Mouse (Mus musculus) neural tube, embryonic 13.5 days (tissue): ENCODE results near the gene Nap1l5. TPM values are rescaled to one million over a fixed set of nuclear protein-coding genes. Genes with fewer than 3 reads are reported as not detected.
A peak's percentile ranks its signal among the peaks of the same experiment; 100 is the strongest.
"Not testable (repeated sequence)": the region's sequence is repeated elsewhere in the genome, so short reads cannot be mapped to it uniquely, and the experiment has no call there.

Experiments
- ATAC-seq: fragments of 200-750 bp; cut with Nextera tagmentation; 2 replicates; pipeline ENCODE4 v1.8.0; 2017; ENCODE audit warnings: low read depth, mild to moderate bottlenecking, moderate TSS enrichment, moderate library complexity
- H3K27ac ChIP-seq: fragments of 300-500 bp; sonication (generic); replicated peaks from 2 replicates; pipeline ENCODE4 v1.5.1; 2015; ENCODE audit warnings: moderate library complexity, mild to moderate bottlenecking, inconsistent platforms
- H3K27me3 ChIP-seq: fragments of 300-500 bp; sonication (generic); 2 replicates; pipeline ENCODE4 v1.6.1; 2015; ENCODE audit warnings: mild to moderate bottlenecking, inconsistent platforms
- H3K36me3 ChIP-seq: fragments of 300-500 bp; sonication (generic); 2 replicates; pipeline ENCODE4 v1.6.1; 2015; ENCODE audit warnings: mild to moderate bottlenecking, inconsistent platforms
- H3K4me1 ChIP-seq: fragments of 300-500 bp; sonication (generic); replicated peaks from 2 replicates; pipeline ENCODE4 v1.6.1; 2015; ENCODE audit warnings: inconsistent platforms
- H3K4me2 ChIP-seq: fragments of 300-500 bp; sonication (generic); 2 replicates; pipeline ENCODE4 v1.6.1; 2015; ENCODE audit warnings: inconsistent platforms, mild to moderate bottlenecking, moderate library complexity
- H3K4me3 ChIP-seq: fragments of 300-500 bp; sonication (generic); 2 replicates; pipeline ENCODE4 v1.5.1; 2015; ENCODE audit warnings: mild to moderate bottlenecking, inconsistent platforms
- H3K9ac ChIP-seq: fragments of 300-500 bp; sonication (generic); 2 replicates; pipeline ENCODE4 v1.6.1; 2015; ENCODE audit warnings: moderate library complexity, mild to moderate bottlenecking, inconsistent platforms
- H3K9me3 ChIP-seq: fragments of 300-500 bp; sonication (generic); 2 replicates; pipeline ENCODE4 v1.6.1; 2016; ENCODE audit warnings: inconsistent platforms
- WGBS: fragments of 180-500 bp; shearing (Covaris S2); methylation state at CpG from one replicate; pipeline ENCODE4 v1.1.7; 2015; 5-methylcytosine and 5-hydroxymethylcytosine counted together
- polyA plus RNA-seq: library from polyadenylated mRNA; unstranded; fragments of >200 nt; fragmentation: Nextera tagmentation; extraction: Ambion mirVana; gene quantifications from 2 replicates; pipeline ENCODE4 v1.2.1, GENCODE M21; 2015

Nap1l5 gene
- polyA plus RNA-seq, 1 experiment from 2014 or later = 176 TPM

DNA sequence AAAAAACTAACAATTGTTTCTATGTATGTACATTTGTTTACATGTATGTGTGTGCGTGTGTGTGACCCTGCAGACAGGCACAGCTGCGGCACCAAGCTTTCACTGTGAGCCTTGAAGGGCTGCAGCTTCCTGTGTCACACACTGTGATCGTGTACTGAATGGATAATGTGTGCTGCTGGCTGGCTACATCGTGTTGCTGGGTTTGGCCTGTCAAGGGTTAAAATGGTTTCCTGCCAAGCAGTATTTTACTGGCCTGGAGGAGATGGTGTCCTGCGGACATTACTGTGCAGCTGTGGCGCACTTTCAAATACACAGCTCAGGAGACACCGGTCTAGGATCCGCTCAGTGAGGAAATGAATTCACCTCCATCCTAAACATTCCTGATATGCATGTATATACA is 3.7 kb downstream of the Nap1l5 start:
- Histone ChIP-seq H3K27me3 (no peaks in the 10 kb centered on the region), H3K9me3 (peaks cover 16% of the 10 kb centered on the region), H3K36me3 (peaks cover 7% of the 10 kb centered on the region; the same call in 1 of the 2 replicates), H3K4me3 (peak overlapping the region; percentile 12; the same call in 1 of the 2 replicates), H3K4me1 (peaks cover 14% of the 10 kb centered on the region), H3K27ac (peak overlapping the region; percentile 76), H3K4me2 (peak overlapping the region; percentile 44), H3K9ac (0 out of 2 replicates have a peak overlapping the region, but pooled peaks have one; percentile 26)
- peak; percentile 86 for ATAC-seq
- 8% methylated on average over 8 of the region's 8 CpGs for WGBS

DNA sequence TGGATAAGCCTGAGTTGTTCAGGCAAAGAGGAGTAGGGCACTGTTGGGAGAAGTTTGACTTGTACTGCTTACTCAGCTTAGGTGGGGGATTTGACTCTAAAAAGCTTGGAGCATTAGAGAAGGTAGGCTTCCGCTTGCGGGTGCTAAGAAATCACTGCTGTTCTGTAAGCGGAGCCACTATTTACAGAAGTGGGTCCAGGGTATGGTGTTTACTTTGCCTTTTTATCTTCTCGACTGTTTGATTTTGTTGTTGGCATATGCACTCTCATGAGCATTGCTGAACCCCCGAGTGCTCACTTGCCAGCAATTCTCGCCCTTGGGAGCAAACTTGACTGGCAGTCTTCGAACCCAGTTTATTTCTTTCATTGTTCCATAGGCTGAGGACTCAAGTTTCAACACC is 6.3 kb downstream of the Nap1l5 start:
- Histone ChIP-seq H3K9me3 (no peaks in the 10 kb centered on the region), H3K4me1 (peaks cover 14% of the 10 kb centered on the region), H3K27ac (no peak overlapping the region), H3K4me3 (no peak overlapping the region), H3K36me3 (peaks cover 2% of the 10 kb centered on the region; the same call in 1 of the 2 replicates), H3K9ac (no peak overlapping the region), H3K27me3 (no peaks in the 10 kb centered on the region), H3K4me2 (no peak overlapping the region)
- 90% methylated on average over 7 of the region's 7 CpGs for WGBS
- ATAC-seq = no peak

DNA sequence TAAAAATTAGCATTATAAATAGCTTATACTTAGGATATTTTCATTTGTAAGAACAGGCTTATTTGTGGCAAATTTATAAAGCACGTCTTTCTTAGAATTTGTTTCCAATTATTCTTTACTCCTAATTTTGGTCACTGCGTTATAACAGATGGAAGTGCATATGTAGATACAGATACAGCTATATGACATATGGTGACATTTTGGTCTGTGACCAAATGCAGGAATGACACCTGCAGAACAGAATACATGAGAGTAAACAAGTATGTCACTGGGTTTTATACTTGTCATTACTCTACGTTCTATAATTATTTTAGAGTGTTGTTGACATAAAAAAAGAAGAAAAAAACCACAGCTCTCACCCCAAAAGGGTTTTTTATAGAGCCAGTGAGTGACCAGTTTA is 7.8 kb downstream of the Nap1l5 start:
- no peak for ATAC-seq

DNA sequence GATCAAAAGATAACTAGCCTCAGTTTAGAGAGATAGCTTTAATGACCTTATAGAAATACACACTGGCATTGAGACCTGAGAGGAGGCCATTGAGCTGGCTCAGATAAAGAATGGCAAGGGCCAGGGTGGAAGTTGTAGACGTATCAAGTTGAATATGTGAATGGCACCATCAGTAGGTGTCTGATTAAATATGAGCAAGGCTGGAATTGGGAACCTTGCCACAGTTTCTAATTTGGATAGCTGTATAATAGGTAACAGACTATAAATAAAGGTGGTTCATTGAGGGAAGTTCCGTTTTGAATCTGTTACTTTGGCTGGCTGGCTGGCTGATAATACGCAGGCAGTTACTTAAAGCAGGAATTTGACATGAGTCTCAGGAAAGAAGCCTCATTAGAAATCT is 10.2 kb downstream of the Nap1l5 start:
- WGBS = 84% methylated on average over 3 of the region's 3 CpGs
- peaks cover 7% of the 10 kb centered on the region for H3K36me3 ChIP-seq
- H3K4me3 ChIP-seq = no peak overlapping the region
- H3K4me2 ChIP-seq = no peak overlapping the region
- no peaks in the 10 kb centered on the region for H3K4me1 ChIP-seq
- no peaks in the 10 kb centered on the region for H3K27me3 ChIP-seq
- H3K9me3 ChIP-seq = no peaks in the 10 kb centered on the region
- no peak overlapping the region for H3K27ac ChIP-seq
- H3K9ac ChIP-seq = no peak overlapping the region
- ATAC-seq = no peak

More for the DNA sequence above, 7.8 kb downstream of the Nap1l5 start:
- Histone ChIP-seq H3K4me3 (no peak overlapping the region), H3K9ac (no peak overlapping the region), H3K9me3 (no peaks in the 10 kb centered on the region), H3K27me3 (no peaks in the 10 kb centered on the region), H3K4me2 (no peak overlapping the region), H3K4me1 (peaks cover 14% of the 10 kb centered on the region), H3K27ac (no peak overlapping the region), H3K36me3 (peaks cover 7% of the 10 kb centered on the region)
- 94% methylated on average over 3 of the region's 3 CpGs for WGBS

DNA sequence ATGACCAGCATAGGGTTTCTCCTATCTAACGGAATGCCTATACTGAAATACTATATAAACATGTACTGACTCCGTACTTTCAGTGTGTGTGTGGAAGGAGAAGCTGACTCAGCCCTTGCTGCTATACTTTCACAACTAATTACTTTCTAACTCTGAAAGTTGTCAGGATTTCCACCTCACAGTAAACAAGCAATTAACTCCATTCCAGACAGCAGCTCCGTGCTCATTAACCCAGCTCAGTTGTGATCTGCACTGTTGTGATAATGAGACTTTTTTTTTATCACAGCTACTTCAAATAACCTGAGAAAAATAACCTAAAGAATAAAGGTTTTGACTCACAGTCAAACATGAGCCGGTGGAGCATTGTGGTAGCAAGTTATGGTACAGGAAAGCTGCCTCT is 11.9 kb downstream of the Nap1l5 start:
- Histone ChIP-seq H3K4me2 (no peak overlapping the region), H3K27me3 (no peaks in the 10 kb centered on the region), H3K4me1 (no peaks in the 10 kb centered on the region), H3K9me3 (no peaks in the 10 kb centered on the region), H3K36me3 (peaks cover 12% of the 10 kb centered on the region), H3K4me3 (no peak overlapping the region), H3K9ac (no peak overlapping the region), H3K27ac (no peak overlapping the region)
- 87% methylated on average over 4 of the region's 4 CpGs for WGBS
- no peak for ATAC-seq

DNA sequence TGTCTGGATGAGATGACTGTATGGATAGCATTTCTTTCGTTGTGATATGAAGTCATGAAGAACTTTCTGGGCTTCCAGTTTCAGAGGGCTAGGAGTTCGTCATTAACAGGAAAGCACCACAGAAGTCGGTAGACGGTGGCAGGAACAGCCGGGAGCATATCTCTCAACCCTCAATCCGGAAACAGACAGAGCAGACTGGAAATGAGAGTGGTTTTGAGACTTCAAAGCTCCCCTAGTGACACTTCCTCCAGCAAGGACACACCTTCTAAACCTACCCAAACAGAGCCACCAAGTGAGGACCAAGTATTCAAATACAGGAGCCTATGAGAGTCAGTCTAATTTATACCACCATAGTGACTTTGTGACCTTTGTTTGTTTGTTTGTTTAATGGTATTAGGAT is 13.6 kb downstream of the Nap1l5 start:
- 86% methylated on average over 6 of the region's 6 CpGs for WGBS
- no peaks in the 10 kb centered on the region for H3K4me1 ChIP-seq

DNA sequence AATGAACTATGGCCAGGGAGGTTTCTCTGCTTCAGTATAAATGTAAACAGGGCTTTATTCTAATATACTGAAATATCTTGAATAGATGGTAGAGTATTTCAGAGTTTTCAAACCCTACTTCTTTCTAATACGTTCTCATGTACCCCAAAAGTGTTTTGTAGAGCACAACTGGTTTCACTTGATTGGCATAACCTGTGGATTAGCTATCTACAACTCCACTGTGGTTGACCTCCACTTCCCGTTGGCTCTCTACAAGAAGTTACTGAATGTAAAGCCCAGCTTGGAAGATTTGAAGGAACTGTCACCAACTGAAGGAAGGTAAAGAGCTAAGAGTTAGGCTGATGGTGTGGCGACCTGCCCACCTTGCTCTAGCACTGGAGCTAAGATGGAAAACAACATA is 17.0 kb downstream of the Nap1l5 start:
- WGBS = 92% methylated on average over 3 of the region's 3 CpGs
- Histone ChIP-seq H3K27ac (no peak overlapping the region), H3K4me1 (no peaks in the 10 kb centered on the region), H3K27me3 (no peaks in the 10 kb centered on the region), H3K9me3 (no peaks in the 10 kb centered on the region), H3K36me3 (peaks cover 27% of the 10 kb centered on the region), H3K4me3 (no peak overlapping the region), H3K9ac (no peak overlapping the region), H3K4me2 (no peak overlapping the region)
- ATAC-seq = no peak

More for the DNA sequence above, 13.6 kb downstream of the Nap1l5 start:
- no peaks in the 10 kb centered on the region for H3K9me3 ChIP-seq
- no peak for ATAC-seq
- H3K36me3 ChIP-seq = peaks cover 25% of the 10 kb centered on the region
- no peak overlapping the region for H3K9ac ChIP-seq
- H3K27me3 ChIP-seq = no peaks in the 10 kb centered on the region
- no peak overlapping the region for H3K27ac ChIP-seq
- no peak overlapping the region for H3K4me2 ChIP-seq
- H3K4me3 ChIP-seq = no peak overlapping the region

DNA sequence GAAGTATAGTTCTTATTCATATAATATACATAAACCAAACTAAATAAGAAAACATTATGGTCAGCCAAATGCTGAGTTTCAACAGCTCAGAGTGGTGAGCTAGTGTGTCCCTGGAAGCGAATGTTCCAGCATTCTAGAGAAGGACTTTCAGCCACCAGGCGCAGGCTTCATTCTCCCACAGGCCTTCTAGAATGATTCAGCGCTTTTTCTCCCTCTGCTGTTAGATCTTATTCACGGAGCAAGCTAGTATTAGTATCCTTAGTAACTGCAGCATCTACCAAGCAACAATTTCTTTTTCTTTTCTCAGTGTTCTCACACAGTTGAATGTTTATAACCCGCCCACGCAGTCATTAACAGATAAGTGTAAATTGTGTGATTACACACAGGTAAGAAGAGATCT is 24.6 kb downstream of the Nap1l5 start:
- Histone ChIP-seq H3K36me3 (peaks cover 5% of the 10 kb centered on the region; the same call in 1 of the 2 replicates), H3K4me1 (no peaks in the 10 kb centered on the region), H3K27me3 (no peaks in the 10 kb centered on the region), H3K9me3 (no peaks in the 10 kb centered on the region), H3K9ac (no peak overlapping the region), H3K4me3 (no peak overlapping the region), H3K4me2 (no peak overlapping the region), H3K27ac (no peak overlapping the region)
- 80% methylated on average over 6 of the region's 6 CpGs for WGBS
- ATAC-seq = no peak

DNA sequence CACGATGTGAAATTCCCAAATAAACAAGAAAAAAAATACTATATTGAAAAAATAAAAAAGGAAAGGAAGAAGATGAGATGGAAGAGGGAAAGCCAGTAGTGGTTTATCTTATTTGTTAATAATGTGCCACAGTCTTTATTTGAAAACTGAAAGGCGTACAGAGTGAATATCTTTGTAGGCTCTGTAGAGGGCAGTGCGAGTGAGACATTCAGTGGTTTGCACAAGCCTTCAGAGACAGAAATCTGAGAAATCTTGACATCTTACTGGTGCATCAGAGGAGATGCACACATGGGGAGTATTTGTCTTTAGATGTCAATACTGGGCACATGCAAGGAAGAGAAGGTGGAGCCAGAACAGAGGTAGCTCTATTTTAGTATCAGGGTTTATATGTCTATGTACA is 25.5 kb downstream of the Nap1l5 start:
- WGBS = 94% methylated on average over 3 of the region's 3 CpGs
- Histone ChIP-seq H3K4me1 (no peaks in the 10 kb centered on the region), H3K4me3 (no peak overlapping the region), H3K27me3 (no peaks in the 10 kb centered on the region), H3K27ac (no peak overlapping the region), H3K36me3 (peaks cover 7% of the 10 kb centered on the region; the same call in 1 of the 2 replicates), H3K9me3 (no peaks in the 10 kb centered on the region), H3K4me2 (no peak overlapping the region), H3K9ac (no peak overlapping the region)
- no peak for ATAC-seq

DNA sequence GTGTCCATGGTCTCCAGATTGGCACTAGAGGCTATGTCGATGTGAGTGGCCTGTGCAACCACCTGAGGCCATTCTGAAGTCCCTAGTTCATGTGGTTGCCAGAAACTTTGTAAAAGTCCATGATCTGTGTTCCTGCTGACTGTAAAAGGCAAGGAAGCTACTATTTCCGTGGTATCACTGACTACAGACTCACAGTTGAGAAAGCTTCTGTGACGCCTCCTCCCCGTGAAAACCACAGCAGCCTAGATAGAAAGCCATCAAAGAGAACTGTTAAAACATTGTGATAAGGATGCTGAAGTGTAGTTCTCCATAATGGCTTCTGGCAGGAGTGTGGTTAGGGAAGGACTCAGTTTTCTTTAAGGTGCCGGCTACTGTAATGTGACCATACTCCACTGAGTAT is 26.0 kb downstream of the Nap1l5 start:
- Histone ChIP-seq H3K4me1 (no peaks in the 10 kb centered on the region), H3K4me3 (no peak overlapping the region), H3K27me3 (no peaks in the 10 kb centered on the region), H3K36me3 (peaks cover 8% of the 10 kb centered on the region; the same call in 1 of the 2 replicates), H3K9ac (no peak overlapping the region), H3K4me2 (no peak overlapping the region), H3K27ac (no peak overlapping the region), H3K9me3 (no peaks in the 10 kb centered on the region)
- WGBS = 91% methylated on average over 5 of the region's 5 CpGs
- ATAC-seq = no peak

DNA sequence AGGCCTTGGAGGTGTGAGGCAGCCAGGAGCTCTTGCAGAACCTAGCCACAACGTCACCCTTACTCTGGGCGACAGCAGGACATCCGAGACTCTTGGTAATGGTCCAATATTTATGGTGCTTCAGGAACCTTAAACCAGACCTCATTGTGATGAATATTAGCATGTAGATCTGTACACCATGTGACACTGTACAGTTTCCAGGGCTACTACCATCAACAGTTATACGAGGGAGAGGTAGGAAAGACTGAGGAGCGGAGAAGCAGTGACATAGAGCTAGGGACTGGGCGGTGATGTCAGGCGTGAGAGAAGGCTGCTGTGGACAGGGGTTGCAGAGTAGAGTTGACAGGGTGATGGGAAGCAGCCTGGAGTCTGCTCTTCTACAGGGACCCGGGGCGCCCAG is 26.9 kb downstream of the Nap1l5 start:
- Histone ChIP-seq H3K36me3 (peaks cover 8% of the 10 kb centered on the region; the same call in 1 of the 2 replicates), H3K4me3 (no peak overlapping the region), H3K4me2 (no peak overlapping the region), H3K27me3 (no peaks in the 10 kb centered on the region), H3K27ac (no peak overlapping the region), H3K9ac (no peak overlapping the region), H3K4me1 (no peaks in the 10 kb centered on the region), H3K9me3 (no peaks in the 10 kb centered on the region)
- WGBS = 91% methylated on average over 9 of the region's 9 CpGs
- no peak for ATAC-seq

DNA sequence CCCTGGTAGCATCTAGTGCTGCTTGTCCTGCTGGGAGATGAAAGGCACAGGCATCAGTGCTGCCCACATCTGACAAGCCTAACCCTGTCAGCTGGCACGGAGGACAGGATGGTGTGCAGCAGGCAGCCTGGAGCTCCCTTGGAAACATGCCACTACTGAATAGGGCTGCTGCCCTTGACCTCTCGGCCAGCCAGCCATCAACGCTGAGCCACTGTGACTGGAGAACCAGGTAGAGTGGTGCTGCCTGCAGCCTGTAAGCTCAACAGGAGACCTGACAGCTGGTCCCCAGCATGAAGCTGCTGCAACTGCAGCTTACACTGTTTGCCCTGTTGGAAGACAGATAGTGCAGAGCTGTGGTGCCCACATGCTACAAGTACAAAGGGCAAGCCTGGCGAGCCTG is 27.3 kb downstream of the Nap1l5 start:
- Histone ChIP-seq H3K4me2 (no peak overlapping the region), H3K27ac (no peak overlapping the region), H3K9me3 (no peaks in the 10 kb centered on the region), H3K9ac (no peak overlapping the region), H3K4me3 (no peak overlapping the region), H3K4me1 (no peaks in the 10 kb centered on the region), H3K36me3 (peaks cover 12% of the 10 kb centered on the region; the same call in 1 of the 2 replicates), H3K27me3 (no peaks in the 10 kb centered on the region)
- 75% methylated on average over 4 of the region's 4 CpGs for WGBS
- ATAC-seq = no peak; the same call in 1 of the 2 replicates

DNA sequence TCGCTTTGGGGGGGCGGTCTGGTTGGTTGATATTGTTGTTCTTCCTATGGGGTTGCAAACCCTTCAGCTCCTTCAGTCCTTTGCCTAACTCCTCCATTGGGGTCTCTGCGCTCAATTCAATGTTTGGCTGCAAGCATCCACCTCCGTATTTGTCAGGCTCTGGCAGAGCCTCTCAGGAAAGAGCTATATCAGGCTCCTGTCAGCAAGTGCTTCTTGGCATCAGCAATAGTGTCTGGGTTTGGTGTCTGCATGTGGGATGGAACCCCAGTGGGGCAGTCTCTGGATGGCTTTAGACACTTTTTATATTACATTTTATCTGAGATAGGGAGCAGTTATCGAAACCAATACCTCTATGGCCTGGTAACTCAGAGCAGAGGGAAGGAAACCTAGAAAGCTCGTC is 39.0 kb downstream of the Nap1l5 start:
- 96% methylated on average over 6 of the region's 6 CpGs for WGBS
- not testable (repeated sequence) for H3K9ac ChIP-seq, H3K4me2 ChIP-seq, H3K4me1 ChIP-seq, H3K27ac ChIP-seq, H3K27me3 ChIP-seq, ATAC-seq, H3K9me3 ChIP-seq, H3K36me3 ChIP-seq, H3K4me3 ChIP-seq
